Mouse (Mus musculus) hindbrain, embryonic 14.5 days (tissue): ENCODE measurements at regions not wholly inside any gene's neighbourhood (a gene's known extent, or its start where the extent isn't known, plus 50 kb on each side); places are given as distances from the start of the nearest gene placed in this dataset.

ENCODE experiments used
- ATAC-seq: fragments of 200-750 bp; cut with Nextera tagmentation; 2 replicates; pipeline ENCODE4 v1.8.0; 2017; ENCODE audit warnings: moderate number of reproducible peaks, mild to moderate bottlenecking, moderate TSS enrichment, moderate library complexity; ENCODE audit not compliant: low FRiP score
- DNase-seq: peaks from one replicate; pipeline ENCODE4 v3.0.0-alpha.2; 2015; ENCODE audit warnings: low spot score
- H3K27ac ChIP-seq: fragments of 300-500 bp; sonication (generic); 2 replicates; pipeline ENCODE4 v1.5.1; 2014; ENCODE audit warnings: mild to moderate bottlenecking, moderate library complexity
- H3K27me3 ChIP-seq: fragments of 300-500 bp; sonication (generic); 2 replicates; pipeline ENCODE4 v1.6.1; 2014; ENCODE audit warnings: mild to moderate bottlenecking, low read length, mixed read lengths; ENCODE audit not compliant: control insufficient read depth, insufficient read depth
- H3K36me3 ChIP-seq: fragments of 300-500 bp; sonication (generic); replicated peaks from 2 replicates; pipeline ENCODE4 v1.6.1; 2014; ENCODE audit not compliant: control insufficient read depth, insufficient read depth
- H3K4me1 ChIP-seq: fragments of 300-500 bp; sonication (generic); replicated peaks from 2 replicates; pipeline ENCODE4 v1.6.1; 2014; ENCODE audit warnings: antibody characterized with exemption, low read length, mixed read lengths; ENCODE audit not compliant: control insufficient read depth, insufficient read depth
- H3K4me2 ChIP-seq: fragments of 300-500 bp; sonication (generic); replicated peaks from 2 replicates; pipeline ENCODE4 v1.6.1; 2014; ENCODE audit warnings: mild to moderate bottlenecking, moderate library complexity
- H3K4me3 ChIP-seq: fragments of 300-500 bp; sonication (generic); replicated peaks from 2 replicates; pipeline ENCODE4 v1.5.1; 2014; ENCODE audit warnings: mild to moderate bottlenecking, low read length
- H3K9ac ChIP-seq: fragments of 300-500 bp; sonication (generic); 2 replicates; pipeline ENCODE4 v1.6.1; 2014
- H3K9me3 ChIP-seq: fragments of 300-500 bp; sonication (generic); 2 replicates; pipeline ENCODE4 v1.6.1; 2016; ENCODE audit warnings: low read length; ENCODE audit not compliant: control insufficient read depth
- WGBS: fragments of 180-500 bp; shearing (Covaris S2); extraction: QIAGEN DNeasy Blood & Tissue Kit; methylation state at CpG from one replicate; pipeline ENCODE4 v1.1.7; 2014; 5-methylcytosine and 5-hydroxymethylcytosine counted together

DNA sequence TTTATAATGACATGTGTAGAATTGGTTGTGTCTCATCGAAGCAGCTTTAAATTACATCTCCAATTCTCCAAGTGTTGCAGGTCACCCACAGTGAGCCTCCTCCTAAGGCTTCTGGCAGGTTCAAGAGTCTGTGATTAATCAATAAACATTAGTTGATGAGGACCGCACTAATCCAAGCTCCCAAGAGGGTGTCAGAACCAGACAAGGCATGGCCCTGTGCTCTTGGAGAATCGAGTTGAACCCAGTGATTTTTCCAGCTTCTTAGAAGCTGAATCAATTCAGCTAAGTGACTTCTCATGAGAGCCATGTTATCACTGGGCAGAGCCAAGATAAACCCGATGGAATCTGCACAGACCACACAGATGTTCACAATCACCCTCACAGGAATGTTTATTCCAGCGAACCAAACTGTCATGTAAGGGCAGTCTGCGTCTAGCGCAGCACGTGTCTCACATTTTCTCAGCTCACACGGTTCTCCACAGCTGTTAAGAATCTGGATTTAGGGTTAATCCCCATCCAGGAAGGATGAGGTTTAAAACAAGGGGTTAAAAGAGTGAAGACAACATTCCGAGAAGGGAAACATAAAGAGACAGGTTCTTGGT is 76.4 kb upstream of the Cd93 start:
- Histone ChIP-seq H3K36me3 (no peaks in the 10 kb centered on the region), H3K9ac (no peak overlapping the region), H3K4me3 (no peak overlapping the region), H3K27ac (no peak overlapping the region), H3K4me2 (no peak overlapping the region), H3K9me3 (no peaks in the 10 kb centered on the region), H3K4me1 (no peaks in the 10 kb centered on the region), H3K27me3 (no peaks in the 10 kb centered on the region)
- no peak for DNase-seq
- no peak for ATAC-seq
- 69% methylated on average over 10 of the region's 10 CpGs for WGBS

DNA sequence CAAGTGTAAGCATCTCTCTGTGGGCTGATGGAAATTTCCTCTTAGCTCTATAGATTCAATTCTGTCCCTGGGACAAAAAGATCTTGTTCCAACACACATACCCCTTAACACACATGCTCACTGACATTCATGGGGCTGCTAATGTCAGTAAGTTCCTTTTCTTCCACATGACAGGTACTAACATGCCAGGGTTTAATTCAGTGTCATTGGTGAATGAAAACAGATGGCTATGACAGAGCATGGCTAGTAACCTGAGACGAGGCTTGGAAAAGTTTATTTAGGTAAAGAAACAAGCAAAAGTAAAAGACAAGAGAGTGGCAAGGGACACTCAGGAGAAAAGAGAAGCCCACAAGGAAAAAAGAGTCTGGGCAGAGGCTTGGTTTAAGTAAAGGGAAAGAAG is 74.5 kb upstream of the Cd93 start:
- DNase-seq: no peak
- Histone ChIP-seq H3K4me1 (no peaks in the 10 kb centered on the region), H3K36me3 (no peaks in the 10 kb centered on the region), H3K27me3 (no peaks in the 10 kb centered on the region), H3K9me3 (no peaks in the 10 kb centered on the region), H3K4me2 (no peak overlapping the region), H3K9ac (no peak overlapping the region), H3K27ac (no peak overlapping the region), H3K4me3 (no peak overlapping the region)
- ATAC-seq: no peak
- WGBS: 56% methylated on average over 1 of the region's 1 CpGs

- H3K4me2 ChIP-seq: no peak overlapping the region
- DNase-seq: no peak
- ATAC-seq: no peak
- H3K4me3 ChIP-seq: no peak overlapping the region
- H3K36me3 ChIP-seq: no peaks in the 10 kb centered on the region
- H3K9me3 ChIP-seq: no peaks in the 10 kb centered on the region
- H3K9ac ChIP-seq: no peak overlapping the region
- WGBS: 80% methylated on average over 13 of the region's 13 CpGs
- no peak overlapping the region for H3K27ac ChIP-seq
- no peaks in the 10 kb centered on the region for H3K27me3 ChIP-seq
- H3K4me1 ChIP-seq: no peaks in the 10 kb centered on the region
These were observed 66.8 kb upstream of the Cd93 start for GRCm38 (mm10) chr2:148510008-148510681.

- 96% methylated on average over 4 of the region's 4 CpGs for WGBS
- Histone ChIP-seq H3K4me3 (no peak overlapping the region), H3K27me3 (no peaks in the 10 kb centered on the region), H3K4me1 (no peaks in the 10 kb centered on the region), H3K4me2 (no peak overlapping the region), H3K36me3 (no peaks in the 10 kb centered on the region), H3K9me3 (no peaks in the 10 kb centered on the region), H3K27ac (no peak overlapping the region), H3K9ac (no peak overlapping the region)
- no peak for ATAC-seq
- no peak for DNase-seq
These were observed 66.0 kb upstream of the Cd93 start for GRCm38 (mm10) chr2:148509357-148509756.

- Histone ChIP-seq H3K27ac (no peak overlapping the region), H3K27me3 (no peaks in the 10 kb centered on the region), H3K4me2 (no peak overlapping the region), H3K36me3 (no peaks in the 10 kb centered on the region), H3K4me1 (no peaks in the 10 kb centered on the region), H3K9me3 (no peaks in the 10 kb centered on the region), H3K4me3 (no peak overlapping the region), H3K9ac (no peak overlapping the region)
- DNase-seq (no peak), ATAC-seq (no peak)
These were observed 64.2 kb upstream of the Cd93 start for GRCm38 (mm10) chr2:148507523-148507922.

DNA sequence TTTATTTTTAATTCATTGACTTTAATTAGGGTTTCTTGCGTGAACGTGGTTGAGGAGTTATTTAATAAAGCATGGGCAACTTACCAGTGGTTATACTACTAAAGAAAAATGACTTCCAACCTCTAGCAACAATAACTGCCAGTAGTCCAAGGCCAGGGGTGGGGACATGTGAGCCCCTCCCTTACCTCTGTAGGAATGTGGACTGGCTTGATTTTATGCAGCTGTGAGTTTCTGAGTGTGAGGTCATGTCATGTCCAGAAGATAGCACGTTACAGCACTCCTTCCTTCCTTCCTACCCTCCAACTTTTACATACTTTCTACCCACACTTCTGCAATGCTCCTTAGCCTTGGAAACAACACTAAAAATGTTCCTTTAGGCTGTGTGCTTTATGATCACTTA is 63.6 kb upstream of the Cd93 start:
- H3K4me3 ChIP-seq: no peak overlapping the region

GRCm38 (mm10) chr2:148505651-148506050 is 62.3 kb upstream of the Cd93 start:
- no peak for DNase-seq
- Histone ChIP-seq H3K27me3 (no peaks in the 10 kb centered on the region), H3K4me1 (no peaks in the 10 kb centered on the region), H3K4me3 (no peak overlapping the region), H3K9me3 (no peaks in the 10 kb centered on the region), H3K27ac (no peak overlapping the region), H3K9ac (no peak overlapping the region), H3K36me3 (no peaks in the 10 kb centered on the region), H3K4me2 (no peak overlapping the region)
- 88% methylated on average over 3 of the region's 3 CpGs for WGBS
- ATAC-seq: no peak

More for the DNA sequence above, 63.6 kb upstream of the Cd93 start:
- DNase-seq (no peak), ATAC-seq (no peak)
- no peak overlapping the region for H3K27ac ChIP-seq
- no peaks in the 10 kb centered on the region for H3K27me3 ChIP-seq
- no peaks in the 10 kb centered on the region for H3K9me3 ChIP-seq
- H3K9ac ChIP-seq: no peak overlapping the region
- no peak overlapping the region for H3K4me2 ChIP-seq
- H3K36me3 ChIP-seq: no peaks in the 10 kb centered on the region
- no peaks in the 10 kb centered on the region for H3K4me1 ChIP-seq
- WGBS: 84% methylated on average over 3 of the region's 3 CpGs

- DNase-seq (no peak), ATAC-seq (no peak)
- Histone ChIP-seq H3K4me1 (no peaks in the 10 kb centered on the region), H3K4me3 (no peak overlapping the region), H3K4me2 (no peak overlapping the region), H3K9ac (no peak overlapping the region), H3K9me3 (no peaks in the 10 kb centered on the region), H3K27me3 (no peaks in the 10 kb centered on the region), H3K36me3 (no peaks in the 10 kb centered on the region), H3K27ac (no peak overlapping the region)
- WGBS: 97% methylated on average over 2 of the region's 2 CpGs
These were observed 59.9 kb upstream of the Cd93 start for GRCm38 (mm10) chr2:148503143-148503854.

GRCm38 (mm10) chr2:148502321-148502720 is 59.0 kb upstream of the Cd93 start:
- DNase-seq (no peak), ATAC-seq (no peak)
- Histone ChIP-seq H3K27me3 (no peaks in the 10 kb centered on the region), H3K4me2 (no peak overlapping the region), H3K9ac (no peak overlapping the region), H3K4me3 (no peak overlapping the region), H3K36me3 (no peaks in the 10 kb centered on the region), H3K9me3 (no peaks in the 10 kb centered on the region), H3K27ac (no peak overlapping the region), H3K4me1 (no peaks in the 10 kb centered on the region)
- WGBS: 78% methylated on average over 2 of the region's 2 CpGs
